Mouse (Mus musculus) hindlimb bud, embryonic 11.5 days (tissue): ENCODE measurements at regions not wholly inside any gene's neighbourhood (a gene's known extent, or its start where the extent isn't known, plus 50 kb on each side); places are given as distances from the start of the nearest gene placed in this dataset.

Source experiments
- DNase-seq: peaks from one replicate; pipeline ENCODE4 v3.0.0-alpha.2; 2012; ENCODE audit warnings: low read depth, low spot score; ENCODE audit errors: extremely low spot score

DNA sequence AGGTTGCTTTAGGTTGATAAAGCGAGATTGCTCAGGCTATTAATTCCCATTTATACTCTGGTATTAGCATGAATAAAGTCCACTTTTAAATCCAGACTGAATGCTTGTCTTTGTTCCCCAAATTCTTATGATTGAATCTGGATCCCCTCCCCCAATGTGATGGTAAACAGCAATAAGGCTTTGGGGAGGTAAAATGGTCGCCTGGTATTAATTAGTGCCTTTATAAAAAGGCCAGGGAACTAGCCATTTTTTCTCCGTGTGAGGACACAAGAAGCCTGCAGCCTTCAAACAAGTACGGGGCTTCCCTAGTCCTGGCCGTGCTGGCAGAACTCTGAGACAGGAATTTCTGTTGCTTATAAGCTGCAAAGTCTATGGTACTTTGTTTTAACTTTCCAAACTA lies 81.1 kb upstream of the Igfbp7 start:
- peak; percentile 52 for DNase-seq

DNA sequence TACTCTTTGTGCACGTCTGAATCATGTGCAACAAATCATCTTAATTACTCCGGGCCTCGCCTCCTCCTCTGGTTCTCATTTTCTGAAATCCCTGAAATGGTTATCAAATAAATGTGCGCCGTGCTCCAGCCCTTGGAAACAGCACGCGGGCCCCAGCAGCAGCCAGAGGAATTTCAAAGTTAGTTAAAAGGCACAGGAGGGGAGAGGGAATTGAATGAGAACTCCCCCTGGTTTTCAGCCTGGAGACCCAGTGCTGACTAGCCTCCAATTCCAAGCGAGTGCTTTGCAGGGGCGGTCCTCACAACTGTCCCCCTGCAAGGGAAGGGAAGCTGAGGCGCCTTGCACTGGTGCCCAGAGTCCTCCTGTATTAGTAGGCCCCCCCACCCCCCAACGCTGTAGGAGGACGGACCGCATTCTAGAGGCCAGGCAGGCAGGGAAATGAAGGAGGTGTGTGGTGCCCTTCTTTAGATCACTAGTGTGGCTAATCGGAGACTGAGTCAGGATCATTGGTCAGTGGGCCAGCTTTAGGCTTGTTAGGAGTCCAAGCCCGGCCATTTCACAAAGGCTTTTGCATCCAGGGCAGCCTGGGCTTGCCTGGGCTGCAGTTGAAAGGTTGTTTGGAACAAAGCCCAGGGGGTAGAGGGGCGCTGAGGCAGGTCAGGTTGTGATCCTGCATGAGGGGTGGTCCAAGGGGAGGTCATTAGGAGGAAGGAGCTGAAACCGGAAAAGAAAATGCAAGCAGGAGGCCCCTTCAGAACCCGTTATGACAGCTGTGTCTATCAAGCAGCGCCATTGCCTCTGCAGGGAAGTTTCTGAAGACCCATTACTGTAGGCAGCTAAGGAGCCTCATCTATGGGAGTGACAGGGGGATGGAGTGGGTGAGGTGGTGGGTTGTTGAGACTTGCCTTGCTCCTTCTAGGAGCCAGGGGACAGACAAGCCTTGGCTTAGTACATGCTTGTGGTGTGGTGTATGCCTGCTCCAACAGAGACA lies 80.3 kb upstream of the Igfbp7 start:
- peak; percentile 52 for DNase-seq

DNA sequence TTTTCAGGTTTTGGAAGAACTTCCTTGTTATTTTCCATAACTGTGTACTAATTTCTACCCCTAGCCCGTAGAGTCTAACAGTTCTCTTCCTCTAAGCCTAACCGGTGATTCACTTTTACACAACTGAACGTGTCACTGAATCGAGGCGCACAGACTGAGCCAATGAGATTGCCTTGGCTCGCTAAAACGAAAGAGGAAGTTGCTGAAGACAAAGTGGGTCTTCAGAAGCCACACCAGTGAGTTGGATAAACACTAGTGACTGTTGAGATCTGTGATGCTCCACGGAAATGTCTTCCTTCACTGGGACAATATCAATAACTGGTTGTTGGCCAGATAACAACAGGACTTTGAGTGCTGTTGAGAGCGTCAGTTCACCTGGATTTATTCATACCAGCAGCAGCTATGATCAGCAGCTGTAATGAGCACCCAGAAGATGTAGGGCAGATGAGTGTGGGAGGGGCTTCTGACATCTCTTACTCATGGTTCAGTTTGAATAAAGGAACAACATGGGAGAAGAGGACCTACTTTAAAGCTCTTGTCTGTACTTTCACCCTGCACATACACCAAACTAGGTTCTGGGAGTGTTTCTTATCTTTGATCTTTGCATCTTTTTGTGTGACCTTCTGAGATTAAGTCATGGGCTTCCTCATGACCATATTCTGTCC lies 75.3 kb upstream of the Igfbp7 start:
- DNase-seq: no peak

DNA sequence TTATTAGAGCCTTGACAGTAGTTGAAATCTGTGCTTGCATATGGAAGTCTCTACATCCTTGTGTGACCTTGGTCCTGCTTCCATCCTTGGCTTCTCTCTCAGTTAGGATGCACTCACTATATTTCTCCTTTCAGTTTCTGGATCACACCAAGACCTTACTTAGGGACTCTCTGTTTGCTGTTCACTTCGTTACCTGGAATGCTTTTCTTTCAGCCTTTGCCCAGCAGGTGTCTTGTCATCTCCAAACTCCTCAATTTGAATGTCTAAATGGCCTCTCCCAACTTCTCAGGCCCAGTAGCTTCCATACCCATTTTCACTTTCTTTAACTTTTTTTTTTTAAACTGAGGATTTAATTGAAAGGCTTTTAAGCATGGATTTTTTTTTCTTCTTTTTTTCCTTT lies 74.0 kb upstream of the Igfbp7 start:
- no peak for DNase-seq

DNA sequence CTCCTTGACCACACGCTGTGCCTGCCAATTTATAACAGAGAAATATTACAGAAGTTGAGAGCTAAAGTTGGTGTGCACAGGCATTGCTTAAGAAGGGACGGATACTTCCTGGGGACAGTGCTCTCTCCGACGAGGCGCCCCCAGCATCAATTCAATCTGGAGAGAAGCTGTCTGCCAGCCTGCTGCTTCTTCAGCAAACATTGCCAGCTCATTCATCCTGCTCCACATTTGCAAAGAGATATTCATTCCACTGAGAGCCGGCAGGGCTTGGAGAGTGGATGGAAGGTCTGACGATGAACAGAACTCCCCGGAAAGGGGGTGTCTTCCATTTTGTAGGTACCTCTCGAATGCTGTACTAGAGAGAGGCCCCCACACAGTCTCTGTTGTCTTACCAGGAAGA lies 70.0 kb upstream of the Igfbp7 start:
- no peak for DNase-seq

DNA sequence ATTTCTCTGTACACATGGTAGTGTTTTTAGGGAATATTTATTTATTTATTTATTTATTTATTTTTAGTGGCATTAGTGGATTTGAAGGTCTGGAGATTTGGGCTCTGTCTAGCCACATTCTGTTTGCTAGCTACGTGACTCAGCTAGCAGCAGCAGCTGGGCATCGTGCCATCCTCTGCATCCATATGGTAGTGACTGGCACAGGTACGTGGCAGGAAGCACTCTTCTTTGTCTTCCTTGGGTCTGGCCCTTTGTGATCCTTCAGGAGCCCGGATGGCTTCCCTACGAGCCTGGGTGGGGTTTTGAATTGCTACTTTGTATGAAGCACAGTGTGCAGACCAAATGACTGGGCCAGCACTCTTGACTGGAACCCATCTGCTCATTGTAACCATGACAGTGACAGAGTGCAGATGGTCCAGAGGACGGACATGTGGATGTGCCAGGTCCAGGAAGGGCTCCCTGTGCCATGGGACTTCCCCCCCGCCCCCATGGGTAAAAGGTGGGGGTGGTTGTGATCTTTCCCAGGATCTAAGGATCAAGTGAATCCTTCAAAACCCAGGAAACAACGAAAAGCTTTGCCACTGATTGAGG lies 66.2 kb upstream of the Igfbp7 start:
- DNase-seq: no peak

DNA sequence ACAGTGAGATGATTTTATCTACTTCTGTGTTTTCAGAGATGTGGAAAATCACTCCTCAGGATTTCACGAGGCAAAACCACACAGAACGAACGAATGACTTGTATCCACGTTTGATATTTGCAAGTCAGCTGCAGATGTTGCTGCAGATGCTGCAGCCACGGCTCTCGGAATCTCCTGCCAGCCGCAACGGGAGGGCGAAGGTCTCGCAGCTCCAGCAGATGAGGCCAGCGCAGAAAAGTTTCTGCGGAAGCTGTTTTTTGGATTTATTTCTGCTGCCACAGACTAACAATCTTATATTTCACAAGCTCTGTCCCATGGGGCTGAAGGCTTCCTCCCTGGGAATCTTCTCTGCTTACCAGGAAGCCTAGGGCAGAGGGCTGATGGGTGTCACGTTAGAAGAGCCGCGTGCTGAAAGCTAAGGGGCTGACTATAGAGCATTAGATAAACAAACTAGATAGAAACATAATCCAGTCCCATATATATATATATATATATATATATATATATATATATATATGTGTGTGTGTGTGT lies 61.5 kb upstream of the Igfbp7 start:
- DNase-seq: no peak

DNA sequence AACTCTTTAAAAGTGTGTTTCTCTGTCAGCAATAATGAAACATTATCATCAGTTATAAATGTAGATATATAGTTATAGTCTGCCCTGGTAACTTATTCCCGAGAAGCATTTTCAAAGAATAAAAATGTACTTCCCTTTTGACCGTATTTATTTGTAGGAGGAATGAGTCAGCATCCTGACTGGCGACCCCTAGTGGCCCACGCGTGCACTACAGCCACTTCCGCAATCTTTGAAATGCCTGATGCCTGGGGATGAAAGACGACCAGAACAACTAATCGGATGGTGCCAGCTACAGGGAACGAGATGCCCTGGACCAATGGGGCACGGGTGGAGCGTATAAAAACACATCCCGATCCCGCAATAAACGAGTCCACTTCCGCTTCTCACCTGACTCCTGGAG lies 60.6 kb upstream of the Igfbp7 start:
- no peak for DNase-seq

DNA sequence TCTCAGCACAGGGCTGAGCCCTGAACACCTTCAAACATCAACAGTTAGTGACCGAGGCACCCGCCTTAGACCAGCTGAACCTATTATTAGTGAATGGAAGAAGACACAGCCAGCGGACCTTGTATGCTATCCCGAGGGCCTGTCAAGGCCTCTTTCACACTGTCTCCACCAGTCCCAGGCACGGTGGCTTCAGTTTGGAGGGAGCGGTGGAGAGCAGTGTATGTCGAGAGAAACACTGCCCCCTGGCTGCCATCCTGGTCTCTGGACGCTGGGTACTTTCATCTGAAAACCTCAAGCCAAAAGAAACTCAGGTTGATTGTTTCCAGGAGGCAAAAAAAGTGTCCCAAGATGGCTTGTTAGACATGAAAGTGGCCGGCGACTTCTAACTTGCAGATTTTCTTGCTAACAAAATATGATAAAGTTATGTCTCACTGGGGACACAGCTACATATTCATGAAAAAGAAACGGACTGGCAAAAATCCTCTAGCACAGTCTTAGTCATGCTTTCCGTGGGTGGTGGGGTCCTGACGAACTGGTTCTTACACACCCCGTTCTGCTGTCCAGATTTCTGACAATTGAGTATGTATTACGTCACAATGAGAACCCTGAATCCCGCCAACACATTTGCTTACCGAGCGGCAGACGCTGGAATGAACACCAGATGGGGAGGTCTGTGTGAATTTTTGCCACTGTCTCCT lies 57.2 kb upstream of the Igfbp7 start:
- no peak for DNase-seq

DNA sequence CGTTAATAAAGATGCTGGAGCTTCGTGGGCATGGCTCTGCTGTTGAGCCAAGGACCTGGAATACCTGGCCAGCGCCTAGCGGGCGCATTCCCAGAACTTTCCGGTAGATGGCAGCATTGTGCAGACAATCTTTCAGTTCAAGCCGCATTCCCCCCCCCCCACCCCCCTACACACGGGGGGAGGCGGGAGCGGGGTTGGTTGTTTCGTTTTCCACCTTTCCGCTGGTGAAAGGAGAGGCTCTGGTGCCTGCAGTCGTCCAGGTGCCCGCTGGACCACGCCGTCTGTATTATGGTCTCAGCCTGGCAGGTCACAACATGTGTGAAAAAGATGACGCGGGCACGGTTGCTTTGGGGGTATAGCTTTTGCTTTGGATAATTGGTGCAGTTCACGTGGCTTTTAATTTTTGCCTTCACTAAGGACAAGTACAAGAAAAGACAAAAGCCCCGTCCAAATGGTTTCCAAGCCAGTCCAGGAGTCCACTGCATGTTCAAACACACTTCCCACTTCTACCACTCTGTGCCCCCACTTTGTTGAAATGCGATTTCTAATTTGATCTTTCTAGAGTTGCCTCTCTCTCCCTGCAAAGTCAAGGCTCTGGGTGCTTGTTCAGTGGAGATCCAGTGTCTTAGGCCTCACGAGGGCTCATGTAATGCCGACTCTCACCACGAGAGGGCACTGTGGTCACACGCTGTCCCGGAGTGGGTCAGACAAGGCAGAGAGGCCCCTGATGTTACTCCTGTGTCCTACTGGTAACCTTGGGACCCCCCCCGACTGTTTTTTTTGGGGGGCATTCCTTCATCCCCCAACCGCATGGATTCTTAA lies 52.3 kb upstream of the Igfbp7 start:
- peak; percentile 95 for DNase-seq
